Mouse (Mus musculus) kidney, embryonic 16.5 days (tissue): Measurements from ENCODE around the gene Igll1. TPM values are rescaled to one million over a fixed set of nuclear protein-coding genes. Genes with fewer than 3 reads are reported as not detected.

Source experiments
- polyA plus RNA-seq: library from polyadenylated mRNA; unstranded; fragments of >200 nt; fragmentation: Nextera tagmentation; extraction: Ambion mirVana; gene quantifications from 2 replicates; pipeline ENCODE4 v1.2.1, GENCODE M21; 2015

The Igll1 gene
- polyA plus RNA-seq, 1 experiment from 2014 or later, result 0.46 TPM

Other genes starting within 250 kb of the Igll1 start
- gene Olfr19, start 187.6 kb downstream of the Igll1 start, polyA plus RNA-seq, result not detected in 2 replicates
- 0.95 and 1.2 TPM in 2 replicates for gene Spag6l, start 34.5 kb downstream of the Igll1 start, polyA plus RNA-seq
- 73.0 and 77.2 TPM in 2 replicates for gene Top3b, start 6.8 kb upstream of the Igll1 start, polyA plus RNA-seq
- gene Vpreb1, start 6.9 kb upstream of the Igll1 start, polyA plus RNA-seq, result 2.4 and 2.5 TPM in 2 replicates
- gene Ppm1f, start 32.5 kb upstream of the Igll1 start, polyA plus RNA-seq, result 37.7 TPM in 2 replicates
- gene Mapk1, start 119.4 kb upstream of the Igll1 start, polyA plus RNA-seq, result 171 and 172 TPM in 2 replicates
- gene Ypel1, start 205.7 kb upstream of the Igll1 start, polyA plus RNA-seq, result 43.2 and 44.8 TPM in 2 replicates
- gene Ppil2, start 247.3 kb upstream of the Igll1 start, polyA plus RNA-seq, result 150 and 161 TPM in 2 replicates